Mouse (Mus musculus) thymus, postnatal 14 days (tissue): ENCODE data around the gene Sergef.

Experiments
- DNase-seq: peaks from one replicate; pipeline ENCODE4 v3.0.0; 2021

Gene Sergef

GRCm38 (mm10) chr7:46536456-46537097 lies 103.0 kb downstream of the Sergef start:
- DNase-seq = no peak

DNA sequence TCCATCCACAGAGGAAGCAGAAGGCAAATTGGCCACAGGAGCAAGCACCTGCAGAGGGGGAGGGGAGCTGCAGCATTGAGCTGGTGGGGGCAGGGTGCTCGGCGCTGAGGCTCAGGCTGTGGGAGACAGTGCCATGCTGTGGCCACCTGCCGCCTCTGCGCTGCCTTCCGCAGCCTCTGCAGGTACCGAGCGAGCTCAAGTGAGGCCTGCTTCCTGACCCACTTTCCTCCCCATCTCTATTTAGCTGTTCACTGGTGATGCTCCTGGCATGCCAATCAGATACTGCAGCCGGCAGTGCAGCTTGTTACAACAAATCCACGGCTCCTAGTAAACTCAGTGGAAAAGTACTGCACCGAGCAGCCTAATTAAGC lies 104.2 kb downstream of the Sergef start:
- DNase-seq = peak; percentile 89

- no peak for DNase-seq
These were observed 104.7 kb downstream of the Sergef start for GRCm38 (mm10) chr7:46534767-46535428.

DNA sequence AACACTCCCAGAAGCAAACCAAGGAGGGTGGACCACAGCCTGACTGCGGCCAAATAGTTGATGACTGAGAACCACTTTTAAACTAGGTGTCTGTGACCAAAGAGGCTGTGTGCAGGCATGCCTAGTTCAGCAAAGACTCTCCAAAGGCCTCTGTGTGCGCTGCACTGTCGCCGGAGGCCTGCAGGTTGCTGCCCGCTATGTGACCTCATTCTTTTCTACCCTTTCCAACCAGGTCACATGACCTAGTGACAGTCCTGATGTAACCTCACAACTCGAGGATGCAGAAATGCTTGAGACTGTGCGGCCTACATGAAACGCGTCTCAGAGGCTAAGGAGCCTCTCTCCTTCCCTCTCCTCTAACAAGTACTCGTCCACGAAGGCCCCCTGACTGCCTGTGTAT lies 106.1 kb downstream of the Sergef start:
- peak; percentile 29 for DNase-seq

GRCm38 (mm10) chr7:46531345-46531744 lies 108.3 kb downstream of the Sergef start:
- no peak for DNase-seq

DNA sequence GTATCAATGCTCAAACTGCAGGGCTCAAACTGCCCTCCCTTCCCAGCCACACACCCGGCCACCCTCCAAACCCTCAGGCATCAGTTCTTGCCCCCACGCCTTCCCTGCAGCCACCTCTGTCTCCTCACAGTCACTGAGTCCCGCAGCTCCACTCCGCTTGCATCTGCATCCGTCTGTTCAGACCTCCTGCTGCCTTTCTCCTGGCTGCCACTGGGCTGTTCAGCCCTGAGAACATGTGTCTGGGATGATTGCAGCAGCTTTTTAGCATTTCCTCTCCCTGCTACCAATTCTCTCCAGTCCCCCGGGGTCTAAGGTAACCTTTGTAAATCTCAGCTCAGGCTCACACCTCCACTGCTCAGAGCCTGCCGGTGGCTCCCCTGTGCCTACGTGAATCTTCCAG lies 109.7 kb downstream of the Sergef start:
- DNase-seq = no peak

DNA sequence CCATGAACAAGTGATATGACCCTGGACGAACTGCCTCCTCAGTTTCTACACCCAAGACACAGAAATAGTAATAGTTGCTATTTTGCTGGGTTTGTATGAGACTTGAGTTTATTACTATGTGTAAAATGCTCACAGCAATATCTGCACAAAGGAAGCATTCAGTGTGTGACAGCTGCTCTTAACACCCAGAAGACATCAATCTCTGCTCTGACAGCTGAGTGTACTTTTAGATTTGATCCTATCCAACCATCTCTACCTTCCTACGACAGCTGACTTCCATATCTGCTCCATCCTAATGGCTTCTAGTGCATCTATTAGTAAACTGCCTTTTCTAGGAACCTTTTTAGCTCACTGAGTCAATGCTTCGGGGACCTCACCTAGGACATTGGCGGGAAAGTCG lies 110.3 kb downstream of the Sergef start:
- no peak for DNase-seq

GRCm38 (mm10) chr7:46526665-46527154 lies 112.9 kb downstream of the Sergef start:
- no peak for DNase-seq

DNA sequence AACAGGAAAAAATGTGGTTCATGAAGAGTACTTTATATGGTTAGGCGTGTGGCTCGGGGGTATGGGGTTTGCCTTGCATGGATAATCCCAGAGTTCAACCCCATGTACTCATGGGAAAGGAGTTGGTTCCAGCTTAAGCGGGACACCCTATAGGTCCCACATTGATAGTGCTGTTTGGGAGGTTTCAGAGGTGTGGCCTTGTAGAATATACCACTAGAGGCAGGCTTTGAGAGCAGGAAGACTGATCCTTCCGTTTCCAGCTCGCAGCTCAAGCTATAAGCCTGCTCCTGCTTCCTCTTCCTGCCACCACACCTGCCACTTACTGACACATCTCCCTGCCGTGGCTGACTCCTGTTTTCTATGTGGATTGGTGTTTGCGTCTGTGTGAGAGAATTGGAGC lies 116.4 kb downstream of the Sergef start:
- no peak for DNase-seq

DNA sequence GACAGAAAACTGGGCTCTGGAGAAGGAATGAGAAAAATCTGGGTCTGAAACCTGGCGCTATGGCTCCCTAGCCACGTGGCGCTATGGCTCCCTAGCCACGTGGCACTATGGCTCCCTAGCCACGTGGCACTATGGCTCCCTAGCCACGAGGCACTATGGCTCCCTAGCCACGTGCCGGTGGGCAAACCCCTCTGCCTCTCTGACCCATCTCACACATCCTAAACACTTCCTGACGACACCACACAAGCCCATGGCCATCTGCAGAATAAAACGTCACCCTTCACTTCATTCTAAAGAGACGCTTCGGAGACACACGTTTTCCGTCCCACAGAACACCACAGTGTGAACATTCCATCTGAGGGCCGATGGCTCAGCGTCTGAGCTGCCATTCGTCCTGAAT lies 117.8 kb downstream of the Sergef start:
- DNase-seq = no peak

DNA sequence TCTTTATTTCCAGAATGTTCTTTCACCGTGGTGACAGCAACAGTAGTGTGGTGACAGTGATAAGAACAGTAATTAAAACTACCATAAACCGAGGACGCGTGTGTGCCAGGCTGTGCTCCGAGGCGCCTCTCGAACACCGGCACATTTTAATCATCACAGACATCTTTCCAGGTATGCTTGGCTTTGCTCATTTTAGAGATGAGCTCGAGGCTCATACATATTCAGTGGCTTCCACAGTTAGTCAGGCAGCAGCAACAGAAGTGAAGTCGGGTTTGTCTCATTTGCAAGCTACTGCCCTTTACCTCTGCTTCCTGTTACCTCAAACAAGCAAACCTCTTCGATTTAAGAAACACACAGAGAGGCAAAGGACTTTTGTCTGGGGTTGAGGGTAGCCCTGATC lies 120.5 kb downstream of the Sergef start:
- DNase-seq = no peak

DNA sequence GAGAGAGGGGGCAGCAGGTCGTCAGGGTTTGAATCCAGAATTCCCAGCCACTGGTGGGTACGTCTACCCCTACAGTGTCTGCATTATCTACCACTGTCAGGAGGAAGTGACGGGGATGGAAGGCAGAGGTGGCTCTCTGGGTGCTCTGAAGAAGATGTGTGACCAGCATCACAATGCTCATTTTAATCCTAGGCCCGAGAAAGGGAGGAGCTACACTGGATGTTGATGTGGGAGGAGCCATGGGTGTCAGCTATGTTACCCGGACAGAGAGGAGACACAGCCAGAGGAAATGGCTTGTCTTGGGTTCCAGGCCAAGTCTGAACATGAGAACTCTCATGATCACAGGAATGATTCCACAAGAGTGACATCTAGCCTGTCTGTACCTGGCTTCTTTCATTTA lies 122.4 kb downstream of the Sergef start:
- DNase-seq = no peak

- DNase-seq = no peak
These were observed 123.6 kb downstream of the Sergef start for GRCm38 (mm10) chr7:46515960-46516359.

DNA sequence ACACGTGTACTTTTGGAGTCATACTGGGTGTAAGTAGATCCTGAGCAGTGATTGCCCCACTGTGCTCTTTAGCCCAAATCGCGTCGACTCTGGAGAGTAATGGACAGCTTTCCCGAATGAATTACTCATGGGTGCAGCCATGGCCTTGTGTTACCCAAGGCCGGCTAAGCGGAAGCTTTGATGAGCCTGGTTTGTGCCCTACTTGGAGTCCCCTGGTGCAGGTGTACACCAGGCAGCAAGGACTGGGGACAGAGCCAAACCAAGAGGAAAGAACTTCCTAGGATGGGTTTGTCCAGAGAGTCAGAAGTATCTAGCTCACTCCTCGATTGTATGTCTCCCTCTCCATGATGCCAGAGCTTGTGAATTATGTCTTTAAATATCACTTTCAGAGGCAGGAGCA lies 124.6 kb downstream of the Sergef start:
- DNase-seq = no peak

DNA sequence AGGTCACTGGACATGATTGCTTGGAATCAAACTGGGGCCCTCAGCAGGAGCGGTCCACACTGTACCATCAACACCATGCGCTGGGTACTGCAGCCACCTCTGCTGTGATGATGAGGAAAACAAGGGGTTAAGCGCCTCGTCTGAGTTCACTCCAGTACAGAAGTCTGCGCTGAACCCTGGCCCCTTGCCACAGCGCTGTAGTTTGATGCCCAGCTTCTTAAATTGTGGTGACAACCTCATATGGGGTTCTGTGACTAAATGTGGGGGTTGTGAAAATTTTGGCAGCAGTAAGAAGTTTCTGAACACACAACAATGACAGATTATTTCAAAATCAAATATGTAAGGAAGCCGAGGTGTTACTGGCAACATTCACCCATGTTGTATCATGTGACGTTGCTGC lies 126.0 kb downstream of the Sergef start:
- no peak for DNase-seq

- DNase-seq = no peak
These were observed 126.8 kb downstream of the Sergef start for GRCm38 (mm10) chr7:46512792-46513191.

DNA sequence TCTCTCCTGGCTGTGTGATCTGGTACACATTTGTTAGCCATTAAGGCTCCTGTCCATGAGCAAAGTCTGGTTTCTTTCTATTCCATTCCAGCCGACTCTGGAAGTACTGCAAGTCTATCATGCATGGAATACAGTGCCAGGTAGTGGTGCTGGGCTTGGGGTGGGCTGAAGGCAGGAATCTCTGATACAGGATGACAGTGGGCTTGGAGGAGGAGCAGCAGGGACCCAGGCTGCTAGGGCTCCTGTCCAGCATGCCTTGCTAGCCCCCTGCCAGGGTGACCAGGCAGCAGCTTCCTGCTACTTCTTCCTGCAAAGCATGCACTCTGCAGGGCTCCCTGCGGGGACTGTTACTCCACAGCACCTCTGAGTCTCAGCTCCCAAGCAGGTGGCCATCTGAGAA lies 128.8 kb downstream of the Sergef start:
- DNase-seq = no peak

DNA sequence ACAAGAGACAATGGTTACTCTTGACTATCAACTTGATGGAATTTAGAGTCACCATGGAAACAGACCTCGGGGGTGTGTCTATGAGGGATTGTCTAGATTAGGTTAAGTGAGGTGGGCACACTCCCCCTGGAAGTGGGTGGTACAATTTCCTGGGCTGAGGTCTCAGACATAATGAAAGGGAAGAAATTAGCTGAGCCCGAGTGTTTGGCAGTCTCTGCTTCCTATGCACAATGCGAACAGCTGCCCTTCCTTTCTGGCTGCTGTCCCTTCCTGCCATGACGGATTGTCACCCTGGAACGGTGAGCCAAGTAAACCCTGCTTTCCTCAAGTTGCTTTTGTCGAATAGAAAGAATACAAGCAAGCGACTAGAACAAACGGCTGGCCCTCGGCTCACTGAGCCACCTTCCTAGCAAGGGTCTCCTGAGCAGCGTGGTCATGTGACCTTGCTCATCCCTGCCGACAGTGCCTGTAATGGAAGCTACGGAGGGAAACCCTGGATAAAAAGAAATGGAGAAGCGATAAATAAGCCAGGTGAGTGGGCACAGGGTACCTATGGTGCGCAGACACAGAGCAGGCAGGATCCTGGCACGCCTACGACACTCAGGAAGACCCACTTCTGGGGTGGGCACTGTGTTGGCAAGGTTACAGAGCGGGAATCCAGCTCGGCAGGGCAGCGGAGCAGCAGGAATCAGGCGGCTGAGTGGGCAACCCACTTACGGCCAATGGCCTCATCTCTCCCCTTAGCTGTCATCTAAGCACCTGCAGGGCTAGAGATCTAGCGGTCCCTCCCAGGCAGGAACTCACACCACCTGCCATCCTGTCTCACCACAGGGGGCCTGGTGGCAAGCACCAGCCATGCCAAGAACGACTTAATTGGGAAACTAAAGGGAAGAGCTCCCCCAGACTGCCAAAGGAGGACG lies 130.0 kb downstream of the Sergef start:
- DNase-seq = peak; percentile 33

DNA sequence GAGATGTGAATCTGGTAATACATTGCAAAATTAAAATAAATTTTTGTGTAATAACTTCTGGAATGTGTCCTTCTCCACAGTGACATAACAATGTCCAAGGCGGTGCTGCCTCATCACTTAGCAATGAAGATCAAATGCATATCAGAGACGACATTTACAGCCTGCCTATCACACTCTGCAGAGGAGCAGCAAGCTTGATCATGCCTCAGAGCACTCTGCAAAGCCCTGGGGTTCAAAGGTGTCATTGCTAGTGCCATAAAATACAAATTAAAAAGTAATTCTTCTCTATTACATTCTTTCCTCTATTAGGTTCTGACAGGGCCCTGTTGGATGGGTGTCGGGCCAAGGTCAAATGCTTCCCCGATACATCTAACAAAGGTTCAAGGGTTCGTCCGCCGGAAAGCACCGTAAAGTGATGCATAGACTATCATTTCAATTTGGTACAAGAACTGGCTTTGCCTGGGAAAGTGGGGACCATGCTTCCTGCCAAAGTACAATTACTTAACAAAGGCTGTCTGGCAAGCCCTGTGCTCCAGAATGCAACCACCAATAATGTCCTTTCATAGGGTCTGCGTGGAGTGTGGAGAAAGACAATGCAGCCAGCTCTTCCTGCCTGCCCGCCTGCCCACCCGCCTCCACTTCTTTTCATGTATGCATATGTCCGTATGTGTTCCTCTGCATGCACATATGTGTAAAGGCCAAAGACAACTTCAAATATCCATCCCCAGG lies 130.9 kb downstream of the Sergef start:
- no peak for DNase-seq

GRCm38 (mm10) chr7:46504157-46504556 lies 135.4 kb downstream of the Sergef start:
- DNase-seq = no peak

GRCm38 (mm10) chr7:46502650-46503049 lies 137.0 kb downstream of the Sergef start:
- peak; percentile 6 for DNase-seq

DNA sequence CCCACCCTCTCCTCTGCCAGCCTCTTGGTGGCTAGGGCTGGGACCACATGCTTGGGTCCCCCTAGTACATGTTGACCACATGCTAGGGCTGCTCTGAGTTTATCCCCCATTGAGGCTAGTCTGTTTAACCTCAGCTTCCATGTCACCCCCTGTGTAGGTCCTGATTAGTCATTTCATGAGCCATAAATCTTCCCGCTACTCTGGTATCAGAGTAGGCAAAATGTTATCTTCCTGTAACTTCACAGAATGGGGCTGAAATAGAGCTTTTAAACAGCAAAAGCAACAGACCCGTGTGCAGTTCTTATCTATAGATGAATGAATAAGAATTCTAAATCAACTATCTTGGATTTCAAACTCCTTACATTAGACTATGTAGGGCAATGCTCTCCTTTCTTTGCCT lies 138.1 kb downstream of the Sergef start:
- no peak for DNase-seq

DNA sequence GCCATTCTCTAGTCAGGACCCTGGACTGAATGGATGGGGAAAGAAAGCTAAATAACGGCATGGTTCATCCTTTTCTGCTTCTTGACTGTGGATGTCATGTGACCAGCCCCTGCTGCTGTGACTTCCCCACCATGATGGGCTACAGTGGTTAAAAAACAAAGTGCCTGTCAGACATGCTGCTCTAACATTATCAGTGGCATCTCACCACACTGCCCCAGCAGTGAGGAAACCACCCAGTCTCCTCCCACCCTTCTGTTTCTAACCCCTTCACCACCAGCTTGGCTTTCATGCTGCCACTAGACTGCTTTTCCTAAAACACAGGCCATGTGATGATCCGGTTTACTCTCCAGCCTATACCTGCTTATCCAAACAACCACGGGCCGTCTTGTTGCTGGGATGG lies 140.0 kb downstream of the Sergef start:
- peak; percentile 43 for DNase-seq
